Mouse (Mus musculus) CH12.LX (cell line): ENCODE data around the gene Phf23. TPM values are rescaled to one million over a fixed set of nuclear protein-coding genes. Genes with fewer than 3 reads are reported as not detected.
A peak's percentile ranks its signal among the peaks of the same experiment; 100 is the strongest.

ENCODE experiments used
- DNase-seq: peaks from one replicate; pipeline ENCODE4 v3.0.0-alpha.2; 2013; ENCODE audit errors: extremely low read depth
- H3K27ac ChIP-seq: 2 replicates; pipeline ENCODE4 v1.5.1; 2012; ENCODE audit warnings: low read depth, mild to moderate bottlenecking, control low read depth, moderate library complexity; ENCODE audit not compliant: insufficient read depth
- H3K27me3 ChIP-seq: replicated peaks from 2 replicates; pipeline ENCODE3; 2012; ENCODE audit warnings: inconsistent platforms
- H3K36me3 ChIP-seq, 2 experiments: replicated peaks in 1 of 2; 2 replicates each; pipeline versions ENCODE3 to v1.6.1; 2012; ENCODE audit warnings: inconsistent platforms in 1 of 2, low read length in 1 of 2, mild to moderate bottlenecking in 1 of 2, mixed read lengths in 1 of 2, moderate library complexity in 1 of 2; ENCODE audit not compliant: control insufficient read depth in 1 of 2, insufficient read depth in 1 of 2
- H3K4me1 ChIP-seq, 2 experiments: 2 replicates each; pipeline ENCODE4 v1.6.1; 2012; ENCODE audit warnings: inconsistent platforms in 1 of 2, moderate library complexity in 1 of 2; ENCODE audit not compliant: insufficient read depth in 2 of 2, control insufficient read depth in 1 of 2
- H3K4me2 ChIP-seq: 2 replicates; pipeline ENCODE4 v1.6.1; 2012; ENCODE audit warnings: low read depth, mild to moderate bottlenecking, control low read depth; ENCODE audit not compliant: poor library complexity, insufficient read depth, severe bottlenecking
- H3K4me3 ChIP-seq, 3 experiments: fragments of 150-350 bp in 1 of 3; sonication (generic) in 1 of 3; replicated peaks in 1 of 3; 2 replicates each; pipeline versions ENCODE3 to v1.5.1; 2011 to 2012; ENCODE audit warnings: low read depth in 2 of 3, low read length in 2 of 3, mild to moderate bottlenecking in 2 of 3, moderate library complexity in 2 of 3, control low read depth in 1 of 3, improper control_type of control experiment in 1 of 3, inconsistent platforms in 1 of 3, mixed read lengths in 1 of 3; ENCODE audit not compliant: poor library complexity in 1 of 3
- H3K79me2 ChIP-seq: replicated peaks from 2 replicates; pipeline ENCODE4 v1.6.1; 2012; ENCODE audit warnings: mild to moderate bottlenecking, moderate library complexity; ENCODE audit not compliant: control insufficient read depth, poor library complexity, insufficient read depth, severe bottlenecking; ENCODE audit errors: extremely low read depth
- H3K9ac ChIP-seq: 2 replicates; pipeline ENCODE4 v1.6.1; 2012; ENCODE audit warnings: low read depth, mild to moderate bottlenecking, control low read depth, moderate library complexity; ENCODE audit not compliant: insufficient read depth
- H3K9me3 ChIP-seq: replicated peaks from 2 replicates; pipeline ENCODE3; 2012; ENCODE audit warnings: low read length, inconsistent platforms, mixed read lengths
- BHLHE40 ChIP-seq: IDR thresholded peaks from 2 replicates; pipeline ENCODE4 v1.6.1; 2011; ENCODE audit warnings: mild to moderate bottlenecking, low read depth, low read length, improper control_type of control experiment
- CHD1 ChIP-seq: IDR thresholded peaks from 2 replicates; pipeline ENCODE4 v1.6.1; 2012; ENCODE audit warnings: low read depth, low read length, improper control_type of control experiment, inconsistent platforms
- CTCF ChIP-seq, 2 experiments: IDR thresholded peaks in 1 of 2; conservative IDR thresholded peaks in 1 of 2; 2 replicates each; pipeline ENCODE4 v1.5.1; 2011 to 2012; ENCODE audit warnings: low read depth in 2 of 2, low read length in 2 of 2, improper control_type of control experiment in 1 of 2, inconsistent platforms in 1 of 2, mild to moderate bottlenecking in 1 of 2, moderate library complexity in 1 of 2
- E2F4 ChIP-seq: IDR thresholded peaks from 2 replicates; pipeline ENCODE4 v1.6.1; 2011; ENCODE audit warnings: low read depth, low read length, improper control_type of control experiment; ENCODE audit not compliant: insufficient replicate concordance
- ELF1 ChIP-seq: IDR thresholded peaks from 2 replicates; pipeline ENCODE4 v1.6.1; 2014; ENCODE audit warnings: low read depth, mild to moderate bottlenecking, inconsistent platforms, low read length, improper control_type of control experiment
- EP300 ChIP-seq: IDR thresholded peaks from 2 replicates; pipeline ENCODE4 v1.6.1; 2011; ENCODE audit warnings: low read length, improper control_type of control experiment
- ETS1 ChIP-seq: conservative IDR thresholded peaks from 2 replicates; pipeline ENCODE4 v1.6.1; 2012; ENCODE audit warnings: low read depth, mild to moderate bottlenecking, inconsistent platforms, low read length, improper control_type of control experiment, moderate library complexity
- GABPA ChIP-seq: IDR thresholded peaks from 2 replicates; pipeline ENCODE4 v1.6.1; 2012; ENCODE audit warnings: low read depth, low read length, improper control_type of control experiment, inconsistent platforms; ENCODE audit not compliant: insufficient replicate concordance
- HCFC1 ChIP-seq: IDR thresholded peaks from 2 replicates; pipeline ENCODE4 v1.6.1; 2012; ENCODE audit warnings: low read depth, mild to moderate bottlenecking, inconsistent platforms, low read length, improper control_type of control experiment
- IRF4 ChIP-seq: IDR thresholded peaks from 2 replicates; pipeline ENCODE4 v1.6.1; 2014; ENCODE audit warnings: low read depth, mild to moderate bottlenecking, inconsistent platforms, low read length, improper control_type of control experiment
- JUN ChIP-seq: IDR thresholded peaks from 2 replicates; pipeline ENCODE4 v1.6.1; 2011; ENCODE audit warnings: low read depth, mild to moderate bottlenecking, low read length, improper control_type of control experiment, moderate library complexity; ENCODE audit not compliant: insufficient read depth
- JUND ChIP-seq: conservative IDR thresholded peaks from 2 replicates; pipeline ENCODE4 v1.6.1; 2011; ENCODE audit warnings: low read depth, low read length, improper control_type of control experiment
- MAFK ChIP-seq: IDR thresholded peaks from 2 replicates; pipeline ENCODE4 v1.6.1; 2011; ENCODE audit warnings: low read length, improper control_type of control experiment; ENCODE audit not compliant: insufficient replicate concordance
- MAX ChIP-seq: IDR thresholded peaks from 2 replicates; pipeline ENCODE4 v1.6.1; 2011; ENCODE audit warnings: low read length, improper control_type of control experiment
- MAZ ChIP-seq: IDR thresholded peaks from 2 replicates; pipeline ENCODE4 v1.6.1; 2012; ENCODE audit warnings: low read depth, mild to moderate bottlenecking, inconsistent platforms, low read length, improper control_type of control experiment, moderate library complexity
- MEF2A ChIP-seq: IDR thresholded peaks from 2 replicates; pipeline ENCODE4 v1.6.1; 2014; ENCODE audit warnings: low read depth, mild to moderate bottlenecking, inconsistent platforms, low read length, improper control_type of control experiment, borderline replicate concordance
- MYC ChIP-seq: IDR thresholded peaks from 2 replicates; pipeline ENCODE4 v1.6.1; 2011; ENCODE audit warnings: low read depth, mild to moderate bottlenecking, improper control_type of control experiment, low read length
- NELFE ChIP-seq: IDR thresholded peaks from 2 replicates; pipeline ENCODE4 v1.6.1; 2011; ENCODE audit warnings: low read depth, low read length, improper control_type of control experiment
- NRF1 ChIP-seq: IDR thresholded peaks from 2 replicates; pipeline ENCODE4 v1.6.1; 2014; ENCODE audit warnings: low read depth, mild to moderate bottlenecking, inconsistent platforms, low read length, improper control_type of control experiment, moderate library complexity
- POLR2A ChIP-seq: IDR thresholded peaks from 2 replicates; pipeline ENCODE4 v1.6.1; 2011; ENCODE audit warnings: low read depth, mild to moderate bottlenecking, improper control_type of control experiment, low read length
- POLR2AphosphoS2 ChIP-seq: IDR thresholded peaks from 2 replicates; pipeline ENCODE4 v1.6.1; 2011; ENCODE audit warnings: low read depth, low read length, improper control_type of control experiment
- RAD21 ChIP-seq: IDR thresholded peaks from 2 replicates; pipeline ENCODE4 v1.6.1; 2011; ENCODE audit warnings: low read depth, mild to moderate bottlenecking, low read length, improper control_type of control experiment, moderate library complexity
- RCOR1 ChIP-seq: conservative IDR thresholded peaks from 2 replicates; pipeline ENCODE4 v1.6.1; 2012; ENCODE audit warnings: low read depth, mild to moderate bottlenecking, inconsistent platforms, low read length, improper control_type of control experiment
- SIN3A ChIP-seq: IDR thresholded peaks from 2 replicates; pipeline ENCODE4 v1.6.1; 2012; ENCODE audit warnings: low read length, improper control_type of control experiment, inconsistent platforms
- SMC3 ChIP-seq: IDR thresholded peaks from 2 replicates; pipeline ENCODE4 v1.6.1; 2011; ENCODE audit warnings: low read depth, low read length, improper control_type of control experiment
- TCF12 ChIP-seq: IDR thresholded peaks from 2 replicates; pipeline ENCODE4 v1.6.1; 2014; ENCODE audit warnings: low read depth, mild to moderate bottlenecking, inconsistent platforms, low read length, improper control_type of control experiment
- UBTF ChIP-seq: IDR thresholded peaks from 2 replicates; pipeline ENCODE4 v1.6.1; 2012; ENCODE audit warnings: low read depth, mild to moderate bottlenecking, inconsistent platforms, low read length, improper control_type of control experiment, moderate library complexity
- USF1 ChIP-seq: IDR thresholded peaks from 2 replicates; pipeline ENCODE4 v1.6.1; 2014; ENCODE audit warnings: low read depth, mild to moderate bottlenecking, inconsistent platforms, low read length, improper control_type of control experiment
- USF2 ChIP-seq: conservative IDR thresholded peaks from 2 replicates; pipeline ENCODE4 v1.6.1; 2011; ENCODE audit warnings: low read depth, low read length, improper control_type of control experiment
- ZC3H11A ChIP-seq: IDR thresholded peaks from 2 replicates; pipeline ENCODE4 v1.6.1; 2012; ENCODE audit warnings: low read depth, mild to moderate bottlenecking, inconsistent platforms, low read length, improper control_type of control experiment
- ZKSCAN1 ChIP-seq: IDR thresholded peaks from 2 replicates; pipeline ENCODE4 v1.6.1; 2012; ENCODE audit warnings: low read depth, inconsistent platforms, low read length, improper control_type of control experiment, borderline replicate concordance
- ZNF384 ChIP-seq: IDR thresholded peaks from 2 replicates; pipeline ENCODE4 v1.6.1; 2012; ENCODE audit warnings: low read depth, low read length, improper control_type of control experiment, inconsistent platforms
- dilution Hi-C: fragments of 300-500 bp; cut with MboI; formaldehyde crosslinking; loops from 2 replicates; pipeline ENCODE4 v1.14.3; 2020; ENCODE audit warnings: low sequenced_read_pairs; ENCODE audit not compliant: extremely low pct_unique_long_range_greater_than_20kb, extremely low pct_ligation_motif_present
- in situ Hi-C: fragments of 300-500 bp; cut with MboI; formaldehyde crosslinking; loops from 3 replicates; pipeline ENCODE4 v1.14.3; 2019; ENCODE audit warnings: low sequenced_read_pairs, low pct_ligation_motif_present, low pct_unique_long_range_greater_than_20kb, mixed read lengths
- polyA plus RNA-seq: library from polyadenylated mRNA; unstranded; fragments of >175 nt; gene quantifications from 2 replicates; pipeline ENCODE4 v1.2.1, GENCODE M21; 2012; ENCODE audit warnings: low read depth; ENCODE audit not compliant: insufficient read length
- total RNA-seq, 2 experiments: library from RNA; depleted of rRNA; stranded (reverse); fragments of 300-350 nt in 1 of 2; fragments of >200 nt in 1 of 2; gene quantifications; 2 replicates each; pipeline ENCODE4 v1.2.3; 2012 to 2014

Gene Phf23
- total and polyA plus RNA-seq, 3 experiments, result 67.2 to 93.2 (median 69.0) TPM

- no peak overlapping the region for H3K4me2 ChIP-seq
- TF ChIP-seq CTCF (conservative IDR thresholded peaks at IDR 0.05 in 1 of 2, IDR thresholded peaks at IDR 0.05 in 1 of 2; ENCODE audit: low read depth in 2 of 2, low read length in 2 of 2) (no peak), RAD21 (no peak), USF2 (no peak), MAX (no peak), SMC3 (no peak), TCF12 (no peak), GABPA (no peak), NRF1 (no peak), JUND (no peak)
- TF ChIP-seq, all 38 proteins: peak for 0
- peaks cover 14 to 49% of the 10 kb centered on the region in 2 experiments for H3K4me1 ChIP-seq
- no peak overlapping the region for H3K27ac ChIP-seq
- dilution Hi-C loops, result no loop called here
- 0 out of 2 replicates have a peak, but pooled peaks cover 2% of the 10 kb centered on the region for H3K79me2 ChIP-seq
- H3K9ac ChIP-seq, result no peak overlapping the region
- no peaks in the 10 kb centered on the region for H3K27me3 ChIP-seq
- H3K4me3 ChIP-seq, result no peak overlapping the region
- peaks cover 24% of the 10 kb centered on the region for H3K9me3 ChIP-seq
- in situ Hi-C loops, result no loop called here
- H3K36me3 ChIP-seq, result peaks cover 31 to 53% of the 10 kb centered on the region in 2 experiments
- DNase-seq, result no peak
Measured at GRCm38 (mm10) chr11:69968793-69969192, 26.8 kb upstream of the Phf23 start.

- Histone ChIP-seq H3K9me3 (peaks cover 17% of the 10 kb centered on the region), H3K9ac (no peak overlapping the region), H3K79me2 (0 out of 2 replicates have a peak, but pooled peaks cover 2% of the 10 kb centered on the region), H3K27me3 (no peaks in the 10 kb centered on the region), H3K4me3 (peak overlapping the region in 1 of 3 experiments; percentile 1), H3K4me1 (peaks cover 14 to 49% of the 10 kb centered on the region in 2 experiments), H3K4me2 (peak overlapping the region; percentile 52), H3K27ac (peak overlapping the region; percentile 81), H3K36me3 (peaks cover 42 to 68% of the 10 kb centered on the region in 2 experiments)
- dilution Hi-C loops (no loop called here), in situ Hi-C loops (no loop called here)
- peak; percentile 80 for DNase-seq
- TF ChIP-seq UBTF (no peak), JUN (peak; percentile 33; the same call in 1 of the 2 replicates), POLR2AphosphoS2 (peak; percentile 52; the same call in 1 of the 2 replicates), IRF4 (peak; percentile 96), EP300 (peak; percentile 96), ELF1 (peak; percentile 31), TCF12 (peak; percentile 70), SMC3 (no peak), SIN3A (peak; percentile 37; the same call in 1 of the 2 replicates), POLR2A (no peak), BHLHE40 (no peak; the same call in 1 of the 2 replicates), RCOR1 (no peak; the same call in 1 of the 2 replicates), ETS1 (peak; percentile 74; the same call in 1 of the 2 replicates), MAZ (no peak), NRF1 (no peak), ZC3H11A (no peak), CHD1 (no peak), MYC (peak; percentile 65), HCFC1 (no peak; the same call in 1 of the 2 replicates), ZKSCAN1 (no peak), MEF2A (peak; percentile 80), MAX (peak; percentile 63; the same call in 1 of the 2 replicates), MAFK (no peak), E2F4 (no peak), USF1 (no peak), GABPA (no peak), NELFE (no peak), ZNF384 (no peak), USF2 (no peak)
Measured at GRCm38 (mm10) chr11:69970222-69970621, 25.4 kb upstream of the Phf23 start.
